Mouse (Mus musculus) limb, embryonic 11.5 days (tissue): ENCODE measurements around the gene Serpina12. TPM values are rescaled to one million over a fixed set of nuclear protein-coding genes. Genes with fewer than 3 reads are reported as not detected.

ENCODE experiments used
- ATAC-seq: fragments of 200-750 bp; cut with Nextera tagmentation; 2 replicates; pipeline ENCODE4 v1.8.0; 2017; ENCODE audit warnings: low read depth; ENCODE audit not compliant: insufficient number of reproducible peaks, low FRiP score, low TSS enrichment
- DNase-seq: peaks from one replicate; pipeline ENCODE4 v3.0.0-alpha.2; 2015; ENCODE audit warnings: low spot score
- H3K27ac ChIP-seq: fragments of 300-500 bp; sonication (generic); replicated peaks from 2 replicates; pipeline ENCODE4 v1.5.1; 2014; ENCODE audit warnings: low read depth, mild to moderate bottlenecking, low read length
- H3K27me3 ChIP-seq: fragments of 300-500 bp; sonication (generic); 2 replicates; pipeline ENCODE4 v1.6.1; 2014; ENCODE audit warnings: mild to moderate bottlenecking, low read length, mixed read lengths; ENCODE audit not compliant: control insufficient read depth, insufficient read depth
- H3K36me3 ChIP-seq: fragments of 300-500 bp; sonication (generic); 2 replicates; pipeline ENCODE4 v1.6.1; 2014; ENCODE audit warnings: mild to moderate bottlenecking, low read length, moderate library complexity, mixed read lengths; ENCODE audit not compliant: control insufficient read depth, insufficient read depth
- H3K4me1 ChIP-seq: fragments of 300-500 bp; sonication (generic); 2 replicates; pipeline ENCODE4 v1.6.1; 2014; ENCODE audit warnings: low read length, mixed read lengths; ENCODE audit not compliant: control insufficient read depth, insufficient read depth
- H3K4me2 ChIP-seq: fragments of 300-500 bp; sonication (generic); 2 replicates; pipeline ENCODE4 v1.6.1; 2014; ENCODE audit warnings: low read depth, mild to moderate bottlenecking, moderate library complexity; ENCODE audit not compliant: severe bottlenecking
- H3K4me3 ChIP-seq: fragments of 300-500 bp; sonication (generic); 2 replicates; pipeline ENCODE4 v1.5.1; 2014; ENCODE audit warnings: low read depth, low read length
- H3K9ac ChIP-seq: fragments of 300-500 bp; sonication (generic); 2 replicates; pipeline ENCODE4 v1.6.1; 2014; ENCODE audit warnings: mild to moderate bottlenecking, low read length
- H3K9me3 ChIP-seq: fragments of 300-500 bp; sonication (generic); 2 replicates; pipeline ENCODE4 v1.6.1; 2016; ENCODE audit warnings: low read length; ENCODE audit not compliant: control insufficient read depth
- WGBS: fragments of 180-500 bp; shearing (Covaris S2); extraction: QIAGEN DNeasy Blood & Tissue Kit; methylation state at CpG from one replicate; pipeline ENCODE4 v1.1.7; 2014; 5-methylcytosine and 5-hydroxymethylcytosine counted together
- polyA plus RNA-seq: library from polyadenylated mRNA; unstranded; fragments of >200 nt; fragmentation: Nextera tagmentation; extraction: Ambion mirVana; gene quantifications from 2 replicates; pipeline ENCODE4 v1.2.1, GENCODE M21; 2014

Gene Serpina12
- not detected in 2 replicates for polyA plus RNA-seq

DNA sequence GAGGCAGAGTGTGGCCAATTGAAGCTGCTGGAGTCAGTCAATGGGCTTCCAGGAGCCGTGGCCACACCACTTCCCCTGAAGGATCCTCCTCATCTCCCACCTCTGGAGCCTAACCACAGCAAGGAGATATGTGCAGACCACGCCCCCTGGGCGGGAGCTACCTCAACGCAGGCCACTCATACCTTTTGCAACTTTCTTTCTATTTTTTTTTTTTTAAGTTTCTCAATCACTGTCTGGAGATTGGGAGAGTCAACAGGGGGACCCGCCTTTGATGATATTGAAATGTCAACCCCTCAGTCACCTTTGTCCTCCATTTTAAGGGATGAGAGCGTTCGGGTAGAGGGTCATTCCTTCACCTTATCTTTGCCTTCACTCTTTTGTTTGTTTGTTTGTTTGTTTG is at the start of gene Serpina12:
TSS of gene Serpina12 (minus strand) at position 101 of the 400 bp plus-strand sequence.
- H3K27me3 ChIP-seq: no peaks in the 10 kb centered on the region
- no peak within 1 kb of the TSS for H3K4me3 ChIP-seq
- H3K4me1 ChIP-seq: no peaks in the 10 kb centered on the region
- H3K4me2 ChIP-seq: no peak within 1 kb of the TSS
- WGBS: 90% methylated on average over 7 of the region's 7 CpGs
- H3K36me3 ChIP-seq: no peaks in the 10 kb centered on the region
- ATAC-seq (no peak), DNase-seq (no peak)
- no peaks in the 10 kb centered on the region for H3K9me3 ChIP-seq
- H3K27ac ChIP-seq: no peak within 1 kb of the TSS
- no peak within 1 kb of the TSS for H3K9ac ChIP-seq

DNA sequence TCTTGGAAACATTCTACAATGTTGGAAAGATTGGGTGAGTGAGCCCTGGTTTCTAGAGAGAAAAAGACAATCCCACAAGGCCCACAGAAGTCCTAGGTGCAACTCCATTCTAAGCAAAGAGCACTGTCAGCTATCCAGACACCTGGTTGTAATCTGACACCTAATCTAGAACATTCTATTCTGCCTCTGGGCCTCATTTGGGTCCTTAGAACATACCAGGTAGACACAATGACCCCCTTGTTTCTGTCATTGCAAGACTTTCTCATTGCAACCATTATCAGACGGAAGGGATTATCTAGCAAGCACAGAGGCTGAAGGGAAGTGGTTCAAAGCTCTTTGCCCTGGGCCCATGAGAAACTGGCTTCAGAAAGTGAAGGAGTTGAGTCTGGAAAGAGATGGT is 47.1 kb upstream of the Serpina12 start:
- no peaks in the 10 kb centered on the region for H3K27me3 ChIP-seq
- H3K4me2 ChIP-seq: no peak overlapping the region
- WGBS: 86% methylated on average over 1 of the region's 1 CpGs
- DNase-seq (no peak), ATAC-seq (no peak)
- no peak overlapping the region for H3K9ac ChIP-seq
- no peaks in the 10 kb centered on the region for H3K36me3 ChIP-seq
- no peak overlapping the region for H3K4me3 ChIP-seq
- H3K27ac ChIP-seq: no peak overlapping the region
- H3K9me3 ChIP-seq: no peaks in the 10 kb centered on the region
- H3K4me1 ChIP-seq: no peaks in the 10 kb centered on the region

DNA sequence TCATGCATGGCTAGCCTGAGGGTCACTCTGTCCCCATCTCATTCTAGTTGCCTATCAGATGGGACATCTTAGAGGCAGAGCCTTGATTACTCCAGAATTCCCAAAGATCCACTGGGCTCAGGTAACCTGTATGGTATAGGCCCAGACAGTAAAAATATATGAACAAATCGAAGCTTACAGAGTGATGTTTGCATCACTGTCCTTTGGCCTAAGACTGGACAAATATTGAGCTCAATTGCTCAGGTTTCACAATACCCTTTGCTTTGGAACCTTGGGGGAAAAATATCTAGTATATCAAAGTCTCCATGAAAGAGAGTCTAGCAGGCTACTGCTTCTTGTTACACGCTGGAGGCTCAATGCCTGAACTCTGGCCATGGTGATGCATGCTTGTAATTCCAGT is 45.9 kb upstream of the Serpina12 start:
- no peak for ATAC-seq
- H3K4me1 ChIP-seq: no peaks in the 10 kb centered on the region
- no peaks in the 10 kb centered on the region for H3K27me3 ChIP-seq
- no peak for DNase-seq
- no peak overlapping the region for H3K4me3 ChIP-seq
- no peaks in the 10 kb centered on the region for H3K9me3 ChIP-seq
- 69% methylated on average over 2 of the region's 2 CpGs for WGBS
- H3K36me3 ChIP-seq: no peaks in the 10 kb centered on the region
- H3K27ac ChIP-seq: no peak overlapping the region
- no peak overlapping the region for H3K9ac ChIP-seq
- H3K4me2 ChIP-seq: no peak overlapping the region

DNA sequence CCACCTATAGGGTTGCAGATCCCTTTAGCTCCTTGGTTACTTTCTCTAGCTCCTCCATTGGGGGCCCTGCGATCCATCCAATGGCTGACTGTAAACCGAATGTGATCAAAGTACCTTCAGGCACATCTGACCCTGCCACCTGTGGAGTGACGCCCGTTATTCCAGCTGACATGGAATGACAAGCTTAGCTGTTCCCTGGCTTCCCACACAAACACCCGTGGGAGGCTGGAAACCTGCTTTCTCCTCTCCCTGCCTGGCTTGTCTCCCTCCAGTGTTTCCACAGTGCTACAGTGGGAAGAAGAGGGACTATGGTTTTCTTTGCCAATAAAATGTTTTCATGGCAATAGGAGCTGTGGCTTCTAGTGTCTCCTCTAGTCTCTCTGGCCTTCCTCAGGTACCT is 28.0 kb upstream of the Serpina12 start:
- Histone ChIP-seq H3K9ac (no peak overlapping the region), H3K9me3 (no peaks in the 10 kb centered on the region), H3K36me3 (no peaks in the 10 kb centered on the region), H3K27ac (no peak overlapping the region), H3K4me3 (no peak overlapping the region), H3K4me2 (no peak overlapping the region), H3K4me1 (no peaks in the 10 kb centered on the region), H3K27me3 (no peaks in the 10 kb centered on the region)
- DNase-seq (no peak), ATAC-seq (no peak)
- WGBS: 64% methylated on average over 5 of the region's 5 CpGs

DNA sequence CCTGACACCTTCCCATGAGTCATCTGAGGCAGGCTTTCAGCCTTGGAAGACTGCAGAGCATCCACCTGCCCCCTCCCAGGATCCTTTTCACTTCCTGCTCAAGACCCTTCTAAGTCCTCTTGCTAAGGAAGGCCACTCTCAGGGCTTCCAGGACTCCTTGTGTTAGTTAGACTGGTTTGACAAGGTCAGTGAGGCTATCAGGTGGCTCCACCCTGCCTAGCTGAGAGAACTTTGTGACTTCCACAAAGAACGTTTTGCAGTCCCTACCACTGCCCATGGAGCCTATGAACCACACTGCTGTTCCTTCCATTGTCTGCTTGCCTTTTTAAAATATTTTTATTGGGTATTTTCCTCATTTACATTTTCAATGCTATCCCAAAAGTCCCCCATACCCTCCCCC is 27.5 kb upstream of the Serpina12 start:
- H3K27ac ChIP-seq: no peak overlapping the region
- no peak overlapping the region for H3K4me2 ChIP-seq
- DNase-seq (no peak), ATAC-seq (no peak)
- H3K4me3 ChIP-seq: no peak overlapping the region
- no peaks in the 10 kb centered on the region for H3K9me3 ChIP-seq
- H3K9ac ChIP-seq: no peak overlapping the region
- 40% methylated on average over 1 of the region's 1 CpGs for WGBS
- H3K36me3 ChIP-seq: no peaks in the 10 kb centered on the region
- H3K4me1 ChIP-seq: no peaks in the 10 kb centered on the region
- H3K27me3 ChIP-seq: no peaks in the 10 kb centered on the region

DNA sequence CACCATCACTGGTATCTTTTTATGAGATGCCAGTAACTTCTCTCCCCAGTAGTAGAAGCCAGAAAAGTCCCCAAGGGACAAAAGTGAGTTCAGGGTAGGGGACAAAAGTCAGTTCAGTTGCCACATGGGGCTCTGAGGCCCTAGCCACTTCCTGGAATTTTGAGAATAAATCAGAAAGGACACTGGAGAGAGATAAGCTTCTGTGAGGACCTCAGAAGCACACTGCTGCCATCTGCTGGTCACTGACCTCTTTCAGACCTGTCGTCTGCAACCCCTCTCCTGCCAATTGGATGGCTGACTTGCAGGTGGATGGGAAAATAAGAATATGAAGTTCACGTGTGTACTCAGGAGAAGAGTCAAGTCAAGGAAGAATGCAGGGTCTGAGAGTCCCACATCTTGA is 25.4 kb upstream of the Serpina12 start:
- Histone ChIP-seq H3K36me3 (no peaks in the 10 kb centered on the region), H3K27ac (no peak overlapping the region), H3K4me3 (no peak overlapping the region), H3K27me3 (no peaks in the 10 kb centered on the region), H3K4me1 (no peaks in the 10 kb centered on the region), H3K9me3 (no peaks in the 10 kb centered on the region), H3K9ac (no peak overlapping the region), H3K4me2 (no peak overlapping the region)
- ATAC-seq: no peak
- peak; percentile 84 for DNase-seq
- WGBS: 9% methylated on average over 2 of the region's 2 CpGs

DNA sequence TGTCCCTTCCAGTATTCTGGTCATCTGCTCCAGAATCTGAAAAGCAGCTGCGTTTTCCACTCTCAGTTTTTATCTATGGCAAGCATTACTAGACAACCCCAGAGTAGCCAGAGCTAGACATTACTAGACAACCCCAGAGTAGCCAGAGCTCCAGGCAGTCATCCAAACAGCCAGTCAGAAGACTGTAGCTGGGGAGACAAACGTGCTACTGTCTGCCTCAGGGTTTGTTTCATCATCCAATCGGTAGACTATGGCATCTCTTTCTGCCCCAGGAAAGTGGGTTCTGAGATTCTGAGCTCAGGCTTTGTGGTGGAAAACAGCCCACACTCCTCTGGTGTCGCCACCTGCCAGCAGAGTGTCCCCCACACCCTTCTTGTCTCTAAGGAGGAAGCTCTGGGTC is 23.3 kb upstream of the Serpina12 start:
- DNase-seq (no peak), ATAC-seq (no peak)
- no peak overlapping the region for H3K27ac ChIP-seq

DNA sequence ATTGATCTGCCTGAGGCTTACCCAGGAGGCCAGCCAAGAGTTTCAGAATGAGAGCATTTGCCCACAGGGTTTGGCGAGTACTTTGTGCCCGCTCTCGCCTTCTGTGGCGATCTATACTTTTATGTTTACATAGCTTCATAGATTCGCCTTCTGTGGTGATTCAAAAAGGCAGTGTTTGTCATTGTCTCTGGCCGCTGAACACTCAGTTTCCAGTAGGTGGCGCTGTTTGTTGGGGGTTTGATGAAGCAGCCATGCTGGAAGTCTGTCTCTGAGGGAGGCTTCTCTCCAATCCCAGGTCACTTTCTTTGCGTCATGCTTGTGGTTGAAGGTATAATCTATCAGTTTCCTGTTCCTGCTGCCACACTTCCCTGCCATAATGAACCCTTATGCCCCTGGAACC is 22.0 kb upstream of the Serpina12 start:
- no peak overlapping the region for H3K4me2 ChIP-seq
- DNase-seq (peak; percentile 80), ATAC-seq (no peak)
- no peaks in the 10 kb centered on the region for H3K36me3 ChIP-seq
- no peaks in the 10 kb centered on the region for H3K9me3 ChIP-seq
- H3K27me3 ChIP-seq: no peaks in the 10 kb centered on the region
- WGBS: 32% methylated on average over 8 of the region's 8 CpGs
- no peaks in the 10 kb centered on the region for H3K4me1 ChIP-seq
- H3K4me3 ChIP-seq: no peak overlapping the region
- H3K27ac ChIP-seq: no peak overlapping the region
- no peak overlapping the region for H3K9ac ChIP-seq

More for the DNA sequence above, 23.3 kb upstream of the Serpina12 start:
- Histone ChIP-seq H3K27me3 (no peaks in the 10 kb centered on the region), H3K36me3 (no peaks in the 10 kb centered on the region), H3K4me2 (no peak overlapping the region), H3K9me3 (no peaks in the 10 kb centered on the region), H3K4me3 (no peak overlapping the region), H3K4me1 (no peaks in the 10 kb centered on the region), H3K9ac (no peak overlapping the region)
- WGBS: 51% methylated on average over 4 of the region's 4 CpGs

DNA sequence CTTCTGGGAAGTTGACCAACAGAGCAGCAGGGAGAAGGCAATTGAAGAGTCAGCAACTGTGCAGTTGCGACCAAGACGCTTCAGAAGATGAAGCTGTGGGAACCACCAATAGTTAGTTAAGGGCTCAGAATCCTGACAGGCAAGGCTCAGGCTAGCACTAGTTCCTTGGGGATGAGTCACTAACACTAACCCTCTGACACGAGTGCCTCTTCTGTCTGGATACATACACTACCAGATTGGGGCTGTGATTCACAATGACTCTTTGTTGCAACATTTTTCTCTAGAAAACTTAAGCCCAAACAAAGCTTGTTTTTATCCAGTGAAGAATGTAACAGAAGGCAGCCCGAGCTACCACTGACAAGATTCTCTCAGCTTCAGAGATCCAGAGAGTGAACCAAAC is 20.8 kb upstream of the Serpina12 start:
- no peak overlapping the region for H3K4me2 ChIP-seq
- no peaks in the 10 kb centered on the region for H3K36me3 ChIP-seq
- H3K9me3 ChIP-seq: no peaks in the 10 kb centered on the region
- H3K27me3 ChIP-seq: no peaks in the 10 kb centered on the region
- no peak overlapping the region for H3K4me3 ChIP-seq
- H3K4me1 ChIP-seq: no peaks in the 10 kb centered on the region
- no peak overlapping the region for H3K9ac ChIP-seq
- DNase-seq (no peak), ATAC-seq (no peak)
- no peak overlapping the region for H3K27ac ChIP-seq
- 92% methylated on average over 4 of the region's 4 CpGs for WGBS
